Mouse (Mus musculus) kidney, postnatal 4 days (tissue): ENCODE results near the gene BC035947.
A peak's percentile ranks its signal among the peaks of the same experiment; 100 is the strongest.

ENCODE experiments used
- DNase-seq, 2 experiments: peaks; one replicate each; pipeline ENCODE4 v3.0.0; 2021; ENCODE audit warnings: mixed read lengths in 2 of 2

BC035947 gene

GRCm38 (mm10) chr1:78501036-78501435 lies 10.9 kb downstream of the BC035947 start:
- DNase-seq: no peak

GRCm38 (mm10) chr1:78490143-78490542 lies 21.8 kb downstream of the BC035947 start:
- no peak for DNase-seq

- DNase-seq: peak; percentile 90 to 95
Observed at GRCm38 (mm10) chr1:78488752-78489492, 23.0 kb downstream of the BC035947 start, which contains the start of gene Farsb. Gene Farsb (minus strand): TSS chr1:78488897.

GRCm38 (mm10) chr1:78488427-78488751 lies 23.6 kb downstream of the BC035947 start:
- no peak for DNase-seq

GRCm38 (mm10) chr1:78484361-78484760 lies 27.6 kb downstream of the BC035947 start:
- DNase-seq: no peak

GRCm38 (mm10) chr1:78483430-78483829 lies 28.5 kb downstream of the BC035947 start:
- DNase-seq: no peak

- DNase-seq: no peak
Observed at GRCm38 (mm10) chr1:78472441-78472840, 39.5 kb downstream of the BC035947 start.

- peak; percentile 55 to 66 for DNase-seq
Observed at GRCm38 (mm10) chr1:78454659-78455058, 57.3 kb downstream of the BC035947 start.

- DNase-seq: no peak
Observed at GRCm38 (mm10) chr1:78453886-78454285, 58.1 kb downstream of the BC035947 start.

- no peak for DNase-seq
Observed at GRCm38 (mm10) chr1:78452544-78452943, 59.4 kb downstream of the BC035947 start.

- no peak for DNase-seq
Observed at GRCm38 (mm10) chr1:78451070-78451854, 60.7 kb downstream of the BC035947 start.

- no peak for DNase-seq
Observed at GRCm38 (mm10) chr1:78448091-78448490, 63.9 kb downstream of the BC035947 start.
